Mouse (Mus musculus) fibroblast of lung, adult 2 months (primary cell): ENCODE measurements around the gene Stk19.
"Not testable (repeated sequence)": the region's sequence is repeated elsewhere in the genome, so short reads cannot be mapped to it uniquely, and the experiment has no call there.

ENCODE experiments used
- DNase-seq: peaks from one replicate; pipeline ENCODE4 v3.0.0-alpha.2; 2011; ENCODE audit warnings: low read depth

The Stk19 gene

DNA sequence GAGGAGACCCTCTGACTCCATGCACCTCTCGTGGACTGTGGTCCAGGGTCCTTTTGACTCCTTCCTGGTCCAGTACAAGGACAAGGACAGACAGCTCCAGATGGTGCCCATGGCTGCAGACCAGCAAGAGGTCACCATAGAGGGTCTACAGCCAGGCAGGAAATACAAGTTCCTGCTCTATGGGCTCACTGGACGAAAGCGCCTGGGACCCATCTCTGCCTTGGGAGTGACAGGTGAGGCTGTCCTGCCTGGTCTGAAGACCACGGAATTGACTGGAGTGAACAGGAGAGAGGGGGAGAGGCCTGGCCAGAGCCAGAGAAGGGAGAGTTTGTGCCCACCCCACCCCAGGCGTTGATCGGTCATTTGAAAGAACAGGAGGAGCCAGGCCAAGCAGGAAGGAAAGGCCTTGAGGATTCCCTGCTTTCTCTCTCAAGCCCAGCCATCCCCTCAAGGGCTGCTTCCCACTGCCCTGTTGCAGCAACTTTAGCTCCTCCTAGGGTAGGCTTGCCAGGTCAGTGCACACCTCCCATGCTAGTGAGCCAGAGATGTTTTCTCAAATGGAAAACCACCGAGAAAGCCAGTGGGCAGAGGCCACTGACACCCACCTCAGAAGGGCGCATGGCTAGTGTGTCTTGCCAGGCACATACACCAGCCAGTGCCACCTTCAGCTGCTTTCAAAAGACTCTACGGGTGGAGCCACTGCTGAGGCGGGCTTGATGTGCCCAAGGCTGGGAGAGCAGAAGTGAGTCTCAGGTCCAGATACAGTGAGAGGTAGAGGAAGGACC is 39.3 kb downstream of the Stk19 start:
- DNase-seq: not testable (repeated sequence)

DNA sequence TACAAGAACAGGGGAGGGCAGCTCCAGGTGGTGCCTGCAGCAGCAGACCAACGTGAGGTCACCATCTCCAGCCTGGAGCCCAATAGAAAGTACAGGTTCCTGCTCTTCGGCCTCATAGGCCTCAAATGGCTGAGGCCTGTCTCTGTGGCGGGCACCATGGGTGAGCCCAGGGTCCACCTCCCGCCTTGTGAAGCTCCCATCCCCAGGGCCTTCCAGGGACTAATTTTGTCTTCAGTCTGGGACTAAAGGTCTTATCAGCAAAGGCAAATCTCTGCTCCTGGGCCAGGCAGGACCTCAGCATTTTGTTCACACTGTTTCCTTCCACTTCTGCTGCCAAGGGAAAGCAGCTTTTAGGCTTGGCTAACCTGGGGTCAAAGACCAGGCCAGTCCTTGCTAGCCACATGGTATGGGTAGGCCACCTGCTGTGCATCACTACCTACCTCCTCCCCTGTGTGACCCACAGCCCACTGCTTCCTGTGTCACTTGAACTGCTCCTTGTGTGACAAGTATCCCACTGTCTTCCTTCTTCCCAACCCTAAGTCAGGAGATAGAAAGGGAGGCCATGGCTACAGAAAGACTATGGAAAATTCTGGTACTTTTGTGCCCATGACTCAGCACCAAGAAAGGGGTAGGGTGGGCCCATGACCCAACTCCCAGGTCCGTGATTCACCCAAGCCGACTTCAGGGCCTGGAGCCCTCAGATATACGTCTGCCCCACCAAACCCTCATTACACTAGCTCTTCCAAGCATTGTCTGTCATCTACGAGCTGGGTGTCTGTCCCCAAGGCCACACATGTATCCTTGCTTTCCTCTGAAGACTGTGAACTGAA is 40.2 kb downstream of the Stk19 start:
- DNase-seq: no peak

DNA sequence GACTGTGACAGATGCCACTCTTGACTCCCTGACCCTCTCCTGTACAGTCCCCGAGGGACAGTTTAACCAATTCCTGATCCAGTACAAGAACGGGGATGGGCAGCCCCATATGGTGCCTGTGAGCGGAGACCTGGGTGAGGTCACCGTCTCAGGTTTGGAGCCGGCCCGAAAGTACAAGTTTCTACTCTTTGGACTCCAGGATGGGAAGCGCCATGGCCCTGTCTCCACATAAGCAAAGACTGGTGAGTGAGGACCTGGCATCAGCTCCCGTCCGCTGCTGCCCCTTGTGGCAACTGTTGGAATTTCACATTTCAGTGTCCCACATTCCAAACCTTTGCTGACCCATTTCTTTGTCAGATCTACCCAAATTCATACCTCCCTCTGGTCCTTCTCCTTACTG is 41.1 kb downstream of the Stk19 start:
- no peak for DNase-seq

DNA sequence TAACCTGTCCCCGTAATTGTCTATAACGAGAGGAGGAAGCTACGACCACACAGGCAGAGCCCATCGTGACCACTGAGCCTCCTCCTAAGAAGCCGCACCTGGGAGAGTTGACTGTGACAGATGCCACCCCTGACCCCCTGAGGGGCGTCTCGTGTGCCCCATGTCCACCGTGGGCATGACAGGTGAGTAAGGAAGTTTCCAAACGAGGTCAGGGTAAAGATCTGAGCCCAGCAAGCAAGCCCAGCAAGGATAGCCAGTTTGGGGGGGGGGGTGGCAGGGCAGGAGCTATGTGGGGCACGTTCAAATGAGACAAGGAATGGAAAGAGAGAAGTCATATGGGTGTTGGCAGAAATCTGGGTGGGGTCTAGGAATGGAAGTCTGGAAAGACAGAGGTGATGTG is 41.7 kb downstream of the Stk19 start:
- DNase-seq: no peak

DNA sequence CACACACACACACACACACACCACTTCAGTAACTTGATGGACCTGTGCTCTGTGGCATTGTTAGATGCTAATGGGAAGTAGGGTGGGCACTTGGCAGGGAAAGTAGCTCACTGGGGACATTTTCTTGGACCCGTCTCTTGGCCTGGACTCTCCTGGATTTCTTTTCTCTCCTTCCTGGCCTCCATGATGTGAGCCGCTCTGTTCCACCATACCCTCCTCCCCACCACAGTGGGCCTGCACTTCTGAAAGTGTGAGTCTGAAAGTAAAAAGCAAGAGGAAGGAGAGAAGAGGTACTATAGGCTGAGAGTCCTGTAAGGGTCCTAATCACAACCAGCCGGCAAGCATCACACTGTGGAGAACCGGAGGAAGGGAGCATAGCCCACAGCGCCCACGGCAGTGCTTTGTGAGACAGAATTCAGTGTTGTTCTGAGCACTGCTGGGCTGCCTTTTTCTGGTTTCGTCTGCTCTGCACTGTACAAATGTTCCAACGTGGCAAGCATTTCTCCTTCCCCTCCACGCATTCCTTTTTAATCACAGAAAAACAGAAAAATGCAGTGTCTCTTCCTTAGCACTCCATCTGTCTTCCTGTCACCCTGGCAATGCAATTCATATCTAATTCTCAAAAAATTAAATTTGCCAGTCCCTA is 58.9 kb downstream of the Stk19 start:
- no peak for DNase-seq
